Mouse (Mus musculus) fat pad, adult 2 months (tissue): ENCODE data around the gene Cfap36.

Experiments used
- DNase-seq: peaks from one replicate; pipeline ENCODE4 v3.0.0-alpha.2; 2011; ENCODE audit warnings: low read depth, low spot score; ENCODE audit errors: extremely low read depth

Gene Cfap36

DNA sequence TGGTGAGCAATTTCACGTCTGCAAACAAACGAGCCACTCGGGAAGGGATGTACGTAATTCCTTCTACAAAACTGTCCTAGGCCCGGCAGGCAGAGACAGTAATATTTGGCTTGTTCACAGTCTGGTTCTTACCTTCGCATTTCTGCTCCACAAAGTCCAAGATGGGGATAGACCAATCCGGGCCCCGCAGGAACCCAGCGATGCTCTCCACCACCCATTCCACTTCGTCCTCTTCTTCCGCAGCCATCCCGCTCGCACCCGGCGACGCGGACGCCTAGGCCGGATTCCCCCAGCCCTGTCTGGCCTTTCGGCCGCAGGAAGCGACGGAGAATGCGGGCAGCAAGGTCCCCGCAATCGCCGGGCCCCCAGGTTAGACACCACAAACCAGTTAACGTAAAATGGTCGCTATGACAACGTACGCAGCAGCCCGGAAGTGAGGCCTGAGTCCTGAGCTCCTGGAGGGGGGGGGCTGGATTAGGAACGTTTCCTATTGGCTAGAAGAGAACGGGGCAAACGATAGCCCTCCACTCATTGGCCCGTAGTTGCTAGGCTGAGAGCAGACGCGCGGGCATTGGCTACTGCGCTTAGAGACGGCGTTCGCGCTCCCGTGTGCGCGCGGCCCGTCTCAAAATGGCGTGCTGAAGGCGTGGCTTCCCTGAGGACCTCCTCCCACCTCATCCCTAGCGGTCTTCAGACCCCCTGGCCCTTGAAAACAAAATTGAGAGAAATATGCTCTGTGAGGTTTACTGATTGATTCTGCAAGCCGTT is at the start of gene Cfap36:
TSS of gene Cfap36 (minus strand) at position 527 of the 768 bp plus-strand sequence.
- DNase-seq: peak; percentile 59

GRCm38 (mm10) chr11:29287305-29287704 is 40.1 kb upstream of the Cfap36 start:
- no peak for DNase-seq

DNA sequence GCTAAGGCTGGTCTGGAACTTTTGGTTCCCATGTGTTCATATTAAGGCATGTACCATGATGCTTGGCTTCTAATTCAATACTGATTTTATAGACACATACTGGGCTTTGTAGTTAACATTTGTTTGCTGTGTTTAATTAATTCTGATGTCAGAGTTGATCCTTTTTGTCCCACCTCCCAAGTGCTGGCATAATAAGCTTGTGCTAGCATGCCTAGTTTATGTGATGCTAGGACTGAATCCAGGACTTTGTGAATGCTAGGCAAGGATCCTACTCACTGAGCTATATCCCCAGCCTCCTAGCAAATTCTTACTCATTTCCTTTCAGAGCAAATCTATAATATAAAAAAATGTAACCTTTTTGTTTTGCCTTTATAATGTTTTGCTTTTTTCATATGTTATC is 38.8 kb upstream of the Cfap36 start:
- no peak for DNase-seq

DNA sequence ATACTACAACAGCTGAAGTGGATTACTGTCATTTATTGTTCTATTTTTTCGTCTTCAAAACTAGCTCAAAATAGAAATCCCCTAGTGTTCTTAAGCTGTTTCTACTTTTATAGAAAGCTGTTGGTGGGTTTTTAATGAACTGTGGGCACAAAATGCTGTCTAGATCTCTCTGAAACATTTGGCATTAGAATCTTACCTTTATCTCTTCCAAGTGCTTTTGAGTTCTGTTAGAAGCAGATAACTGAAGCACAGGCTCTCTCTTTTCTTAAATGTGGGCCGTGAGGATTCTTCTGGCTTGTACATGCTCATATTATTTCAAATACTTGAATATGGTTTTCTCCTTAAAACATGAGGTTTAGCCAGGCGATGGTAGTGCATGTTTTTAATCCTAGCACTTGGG is 27.5 kb upstream of the Cfap36 start:
- no peak for DNase-seq

DNA sequence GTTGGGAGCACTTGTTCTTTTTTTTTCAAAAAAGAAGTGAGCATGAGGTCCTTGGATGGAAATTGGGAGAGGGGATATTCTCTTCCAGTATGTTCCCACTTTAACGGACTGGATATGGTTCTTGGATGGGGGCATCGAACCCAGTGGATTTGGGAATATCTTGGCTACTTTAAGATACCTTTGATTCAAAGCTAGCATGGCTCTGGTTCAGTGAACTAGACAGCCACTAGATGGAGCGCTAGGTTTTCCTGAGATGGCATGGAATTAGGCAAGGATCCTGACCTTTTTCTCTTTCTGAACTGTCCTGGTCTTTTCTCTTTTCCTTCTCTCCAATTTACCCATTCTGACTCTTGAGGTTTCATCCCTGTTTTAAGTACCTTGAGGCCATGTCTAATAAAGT is 20.6 kb upstream of the Cfap36 start:
- DNase-seq: no peak

DNA sequence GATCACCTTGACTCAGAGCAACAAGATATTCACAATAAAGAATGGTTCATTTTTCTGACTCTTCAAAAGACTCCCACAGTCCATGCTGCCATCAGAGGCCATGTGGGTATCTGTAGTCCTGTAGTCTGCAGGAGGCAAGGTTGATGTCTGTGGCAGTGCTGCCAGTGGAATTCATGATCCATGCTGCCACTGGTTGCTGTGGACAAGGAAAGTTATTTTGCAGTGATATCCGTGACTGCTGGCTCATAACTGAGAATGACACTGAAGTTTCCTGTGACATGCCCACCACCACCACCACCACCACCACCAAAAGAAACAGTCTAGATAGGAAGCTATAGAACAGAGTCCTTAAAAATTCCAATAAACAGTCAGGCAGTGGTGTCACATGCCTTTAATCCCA is 7.4 kb upstream of the Cfap36 start:
- DNase-seq: no peak

DNA sequence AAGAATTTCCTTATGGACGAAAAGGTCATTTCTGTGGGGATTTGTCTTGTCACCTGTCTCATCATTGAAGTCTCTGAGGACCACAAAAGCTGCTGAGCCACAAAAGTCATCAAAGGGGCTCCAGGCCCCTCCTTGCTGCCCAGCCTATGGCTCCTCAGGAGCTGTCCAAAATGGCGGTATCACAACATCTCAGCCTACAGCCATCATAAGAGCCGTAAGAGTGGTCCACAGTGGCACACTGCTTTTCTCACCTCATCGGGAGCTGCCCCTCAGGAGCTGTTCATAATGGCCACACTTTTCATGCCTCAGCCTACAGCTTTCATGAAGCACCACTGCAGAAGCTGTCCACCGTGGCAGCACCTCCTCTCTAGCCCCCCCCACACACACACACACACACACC is 1.2 kb upstream of the Cfap36 start:
- DNase-seq: no peak

GRCm38 (mm10) chr11:29247725-29248124 is 516 bp upstream of the Cfap36 start:
- no peak for DNase-seq

DNA sequence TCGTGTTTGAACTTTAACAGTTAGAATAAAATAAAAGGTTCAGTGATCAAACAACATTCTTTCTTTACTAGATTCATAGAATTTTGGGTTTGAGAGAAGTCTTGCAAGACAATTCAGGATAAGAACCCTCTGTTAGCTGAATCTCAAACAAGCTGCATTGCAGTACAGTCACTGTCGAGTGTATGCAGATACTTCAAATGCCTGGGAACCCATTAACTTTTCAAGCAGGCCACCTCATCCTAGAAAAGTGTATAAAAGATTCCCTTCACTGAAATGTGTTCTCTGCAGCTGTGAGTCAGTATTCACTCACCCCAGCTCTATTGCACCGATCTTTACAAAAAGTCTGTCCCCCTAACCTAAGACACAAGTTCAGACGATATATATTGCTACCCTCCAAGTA is 1.2 kb downstream of the Cfap36 start:
- no peak for DNase-seq

- DNase-seq: no peak
These were observed 5.2 kb downstream of the Cfap36 start for GRCm38 (mm10) chr11:29241961-29242360.

- DNase-seq: no peak
These were observed 7.9 kb downstream of the Cfap36 start for GRCm38 (mm10) chr11:29239353-29239752.

GRCm38 (mm10) chr11:29238551-29238950 is 8.7 kb downstream of the Cfap36 start:
- no peak for DNase-seq

- no peak for DNase-seq
These were observed 9.2 kb downstream of the Cfap36 start for GRCm38 (mm10) chr11:29238047-29238446.

DNA sequence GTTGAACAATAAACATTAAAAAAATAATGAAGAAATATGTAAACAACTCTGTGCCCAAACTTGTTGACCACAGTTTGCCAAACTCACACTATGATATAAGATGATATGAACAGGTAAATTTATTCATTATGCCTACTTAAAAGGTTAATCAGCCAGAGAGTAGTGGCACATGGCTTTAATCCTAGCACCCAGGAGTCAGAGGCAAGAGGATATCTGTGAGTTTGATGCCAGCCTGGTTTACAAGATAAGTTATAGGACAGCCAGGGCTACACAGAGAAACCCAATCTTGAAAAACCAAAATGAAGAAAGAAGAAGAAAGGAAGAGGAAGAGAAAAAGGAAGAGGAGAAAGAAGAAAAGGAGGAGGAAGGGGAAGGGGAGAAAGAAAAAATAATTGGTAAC is 9.8 kb downstream of the Cfap36 start:
- no peak for DNase-seq

- DNase-seq: no peak
These were observed 13.6 kb downstream of the Cfap36 start for GRCm38 (mm10) chr11:29233569-29233968.

- DNase-seq: no peak
These were observed 18.3 kb downstream of the Cfap36 start for GRCm38 (mm10) chr11:29228957-29229356.

DNA sequence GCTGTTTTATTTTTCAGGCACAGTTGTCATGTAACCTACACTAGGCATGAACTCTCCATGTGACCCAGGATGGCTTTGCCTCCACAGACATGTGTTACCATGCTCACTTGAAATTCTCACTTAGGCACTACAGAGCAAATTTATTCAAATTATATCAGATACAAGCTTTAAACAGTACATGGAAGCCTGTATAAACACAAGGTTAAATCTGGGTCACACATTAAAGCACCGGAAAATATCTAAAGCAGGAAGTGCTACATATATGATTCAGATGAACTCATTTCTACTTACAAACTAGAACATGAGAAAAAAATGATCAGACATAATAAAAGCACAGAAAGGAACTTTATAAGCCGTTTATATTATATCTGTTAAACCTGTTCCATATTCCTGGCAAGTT is 22.5 kb downstream of the Cfap36 start:
- DNase-seq: no peak

DNA sequence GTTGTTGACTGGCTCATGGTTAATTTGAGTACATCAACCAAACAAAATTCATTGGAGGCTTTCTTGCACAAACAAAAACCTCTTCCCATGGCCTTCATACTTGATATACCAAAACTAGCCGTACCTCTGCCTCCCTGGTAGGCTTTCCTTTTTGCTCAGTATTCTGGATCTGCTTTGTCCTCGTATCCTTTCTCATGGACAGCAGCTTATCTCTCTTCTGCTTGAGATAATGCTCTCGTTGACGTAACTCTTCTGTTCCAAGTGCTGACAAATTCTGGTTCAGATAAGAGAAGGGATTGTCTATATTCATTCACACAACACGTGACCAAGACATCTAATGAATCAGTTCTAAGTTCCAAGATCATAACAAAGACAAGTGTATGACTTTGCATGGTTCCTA is 24.9 kb downstream of the Cfap36 start:
- DNase-seq: no peak

- no peak for DNase-seq
These were observed 28.2 kb downstream of the Cfap36 start for GRCm38 (mm10) chr11:29219055-29219454.

DNA sequence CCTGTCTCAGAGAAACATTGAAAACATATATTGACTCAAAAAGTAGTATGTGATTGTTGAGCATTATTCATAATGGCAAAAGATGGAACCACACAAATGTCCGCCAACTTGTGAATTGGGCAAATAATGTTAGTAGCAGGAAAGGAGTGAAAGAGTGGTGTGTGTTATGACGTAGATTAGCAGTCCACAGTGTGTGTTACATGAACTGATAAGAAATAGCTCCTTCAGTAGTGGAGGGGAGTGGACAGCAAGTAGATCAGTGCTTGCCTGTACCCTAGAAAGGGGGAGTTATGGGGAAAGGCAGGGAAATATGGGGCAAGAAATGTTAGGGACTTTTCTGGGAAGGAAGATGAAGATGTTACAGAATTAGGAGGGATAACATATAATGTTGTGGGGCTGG is 31.0 kb downstream of the Cfap36 start:
- DNase-seq: no peak

- DNase-seq: no peak
These were observed 37.4 kb downstream of the Cfap36 start for GRCm38 (mm10) chr11:29209774-29210173.

GRCm38 (mm10) chr11:29203653-29204052 is 43.6 kb downstream of the Cfap36 start:
- no peak for DNase-seq

- no peak for DNase-seq
These were observed 58.2 kb downstream of the Cfap36 start for GRCm38 (mm10) chr11:29188981-29189380.
